Mouse (Mus musculus): ENCODE data around the gene U90926. TPM values are rescaled to one million over a fixed set of nuclear protein-coding genes. Genes with fewer than 3 reads are reported as not detected.
"Not testable (repeated sequence)": the region's sequence is repeated elsewhere in the genome, so short reads cannot be mapped to it uniquely, and the experiment has no call there.

U90926 gene
- total and polyA plus RNA-seq, 2 experiments: not detected

GRCm38 (mm10) chr5:92196895-92197811 is 18.1 kb downstream of the U90926 start:
- H3K79me2 ChIP-seq (ENCODE audit: control insufficient read depth, insufficient read depth, low read length): no peaks in the 10 kb centered on the region
- no peak overlapping the region for H3K4me3 ChIP-seq (ENCODE audit: insufficient read depth, low read depth, low read length)
- DNase-seq (ENCODE audit: extremely low read depth, low read depth, low spot score): peak; percentile 81
- WGBS: 65% methylated on average over 15 of the region's 15 CpGs
- no peaks in the 10 kb centered on the region for H3K27me3 ChIP-seq (ENCODE audit: control insufficient read depth, insufficient read depth, low read length)
- H3K27ac ChIP-seq (replicated peaks; ENCODE audit: insufficient read depth, low read depth, low read length): peak overlapping the region; percentile 83
- no peak overlapping the region; the same call in 1 of the 2 replicates for H3K9ac ChIP-seq (ENCODE audit: low read depth, low read length)
- H3K36me3 ChIP-seq (ENCODE audit: control insufficient read depth, insufficient read depth, low read length): peaks cover 57% of the 10 kb centered on the region
- TF ChIP-seq POLR2A (IDR thresholded peaks at IDR 0.05; ENCODE audit: extremely low read depth, insufficient read depth, low read length) (no peak), CTCF (IDR thresholded peaks at IDR 0.05; ENCODE audit: low read depth, low read length) (no peak)
- peaks cover 16% of the 10 kb centered on the region for H3K4me1 ChIP-seq (ENCODE audit: control insufficient read depth, insufficient read depth, low read length)

GRCm38 (mm10) chr5:92195716-92196115 is 19.5 kb downstream of the U90926 start:
- H3K27ac ChIP-seq (replicated peaks; ENCODE audit: insufficient read depth, low read depth, low read length); H3K79me2 ChIP-seq (ENCODE audit: control insufficient read depth, insufficient read depth, low read length); H3K27me3 ChIP-seq (ENCODE audit: control insufficient read depth, insufficient read depth, low read length); H3K4me3 ChIP-seq (ENCODE audit: insufficient read depth, low read depth, low read length); H3K9ac ChIP-seq (ENCODE audit: low read depth, low read length): not testable (repeated sequence)
- Histone ChIP-seq H3K36me3 (ENCODE audit: control insufficient read depth, insufficient read depth, low read length) (peaks cover 47% of the 10 kb centered on the region), H3K4me1 (ENCODE audit: control insufficient read depth, insufficient read depth, low read length) (peaks cover 16% of the 10 kb centered on the region)
- WGBS: 15% methylated on average over 2 of the region's 2 CpGs
- DNase-seq (ENCODE audit: extremely low read depth, low read depth, low spot score): peak; percentile 53
- peak; percentile 93 for TF ChIP-seq CTCF (IDR thresholded peaks at IDR 0.05; ENCODE audit: low read depth, low read length)

- Histone ChIP-seq H3K27ac (replicated peaks; ENCODE audit: insufficient read depth, low read depth, low read length) (no peak overlapping the region), H3K36me3 (ENCODE audit: control insufficient read depth, insufficient read depth, low read length) (peaks cover 63% of the 10 kb centered on the region), H3K9ac (ENCODE audit: low read depth, low read length) (no peak overlapping the region), H3K4me1 (ENCODE audit: control insufficient read depth, insufficient read depth, low read length) (no peaks in the 10 kb centered on the region), H3K4me3 (ENCODE audit: insufficient read depth, low read depth, low read length) (no peak overlapping the region), H3K79me2 (ENCODE audit: control insufficient read depth, insufficient read depth, low read length) (no peaks in the 10 kb centered on the region; the same call in 1 of the 2 replicates), H3K27me3 (ENCODE audit: control insufficient read depth, insufficient read depth, low read length) (no peaks in the 10 kb centered on the region)
- no peak for DNase-seq (ENCODE audit: extremely low read depth, low read depth, low spot score)
- TF ChIP-seq POLR2A (IDR thresholded peaks at IDR 0.05; ENCODE audit: extremely low read depth, insufficient read depth, low read length) (no peak), CTCF (IDR thresholded peaks at IDR 0.05; ENCODE audit: low read depth, low read length) (no peak)
- 97% methylated on average over 7 of the region's 7 CpGs for WGBS
These were observed 26.2 kb downstream of the U90926 start for GRCm38 (mm10) chr5:92188881-92189483.

- H3K9ac ChIP-seq (ENCODE audit: low read depth, low read length): no peak overlapping the region
These were observed 32.0 kb downstream of the U90926 start for GRCm38 (mm10) chr5:92183071-92183830.

GRCm38 (mm10) chr5:92165976-92166375 is 49.2 kb downstream of the U90926 start:
- no peaks in the 10 kb centered on the region for H3K79me2 ChIP-seq (ENCODE audit: control insufficient read depth, insufficient read depth, low read length)
- H3K4me1 ChIP-seq (ENCODE audit: control insufficient read depth, insufficient read depth, low read length): no peaks in the 10 kb centered on the region
- no peak overlapping the region for H3K27ac ChIP-seq (replicated peaks; ENCODE audit: insufficient read depth, low read depth, low read length)
- DNase-seq (ENCODE audit: extremely low read depth, low read depth, low spot score): no peak
- H3K9ac ChIP-seq (ENCODE audit: low read depth, low read length): no peak overlapping the region
- WGBS: 91% methylated on average over 6 of the region's 6 CpGs
- H3K27me3 ChIP-seq (ENCODE audit: control insufficient read depth, insufficient read depth, low read length): no peaks in the 10 kb centered on the region
- H3K36me3 ChIP-seq (ENCODE audit: control insufficient read depth, insufficient read depth, low read length): peaks cover 30% of the 10 kb centered on the region; the same call in 1 of the 2 replicates
- TF ChIP-seq POLR2A (IDR thresholded peaks at IDR 0.05; ENCODE audit: extremely low read depth, insufficient read depth, low read length) (no peak), CTCF (IDR thresholded peaks at IDR 0.05; ENCODE audit: low read depth, low read length) (no peak)
- no peak overlapping the region for H3K4me3 ChIP-seq (ENCODE audit: insufficient read depth, low read depth, low read length)

More at GRCm38 (mm10) chr5:92183071-92183830, 32.0 kb downstream of the U90926 start:
- no peaks in the 10 kb centered on the region for H3K27me3 ChIP-seq (ENCODE audit: control insufficient read depth, insufficient read depth, low read length)
- no peak for DNase-seq (ENCODE audit: extremely low read depth, low read depth, low spot score)
- H3K4me1 ChIP-seq (ENCODE audit: control insufficient read depth, insufficient read depth, low read length): no peaks in the 10 kb centered on the region
- no peak overlapping the region for H3K4me3 ChIP-seq (ENCODE audit: insufficient read depth, low read depth, low read length)
- no peak overlapping the region for H3K27ac ChIP-seq (replicated peaks; ENCODE audit: insufficient read depth, low read depth, low read length)
- H3K79me2 ChIP-seq (ENCODE audit: control insufficient read depth, insufficient read depth, low read length): no peaks in the 10 kb centered on the region; the same call in 1 of the 2 replicates
- H3K36me3 ChIP-seq (ENCODE audit: control insufficient read depth, insufficient read depth, low read length): peaks cover 67% of the 10 kb centered on the region
- TF ChIP-seq CTCF (IDR thresholded peaks at IDR 0.05; ENCODE audit: low read depth, low read length) (no peak), POLR2A (IDR thresholded peaks at IDR 0.05; ENCODE audit: extremely low read depth, insufficient read depth, low read length) (no peak)
- WGBS: 88% methylated on average over 8 of the region's 8 CpGs

Other genes starting within 250 kb of the U90926 start
- not detected in 2 replicates for gene Odaph, start 227.9 kb downstream of the U90926 start, total RNA-seq (2014; rRNA removed)
- gene Odaph, start 227.9 kb downstream of the U90926 start, polyA plus RNA-seq (2012; rRNA removed): not detected in 2 replicates
- 2.9 and 3.7 TPM in 2 replicates for gene Cdkl2, start 171.5 kb downstream of the U90926 start, total RNA-seq (2014; rRNA removed)
- 0.66 and 0.69 TPM in 2 replicates for gene Cdkl2, start 171.5 kb downstream of the U90926 start, polyA plus RNA-seq (2012; rRNA removed)
- 29.5 and 37.3 TPM in 2 replicates for gene G3bp2, start 131.7 kb downstream of the U90926 start, total RNA-seq (2014; rRNA removed)
- 11.3 and 12.1 TPM in 2 replicates for gene G3bp2, start 131.7 kb downstream of the U90926 start, polyA plus RNA-seq (2012; rRNA removed)
- gene Uso1, start 77.5 kb downstream of the U90926 start, total RNA-seq (2014; rRNA removed): 44.7 and 46.6 TPM in 2 replicates
- 20.4 and 22.2 TPM in 2 replicates for gene Uso1, start 77.5 kb downstream of the U90926 start, polyA plus RNA-seq (2012; rRNA removed)
- gene Ppef2, start 40.9 kb upstream of the U90926 start, total RNA-seq (2014; rRNA removed): 0.13 TPM in 1 of 2 replicates, not detected in the other
- 0.27 TPM in 1 of 2 replicates, not detected in the other for gene Ppef2, start 40.9 kb upstream of the U90926 start, polyA plus RNA-seq (2012; rRNA removed)
- gene Naaa, start 62.8 kb upstream of the U90926 start, total RNA-seq (2014; rRNA removed): 4.4 and 5.0 TPM in 2 replicates
- 4.8 and 5.2 TPM in 2 replicates for gene Naaa, start 62.8 kb upstream of the U90926 start, polyA plus RNA-seq (2012; rRNA removed)
- 5.6 and 5.7 TPM in 2 replicates for gene Sdad1, start 95.1 kb upstream of the U90926 start, total RNA-seq (2014; rRNA removed)
- 3.8 and 6.3 TPM in 2 replicates for gene Sdad1, start 95.1 kb upstream of the U90926 start, polyA plus RNA-seq (2012; rRNA removed)
- gene Cxcl9, start 112.7 kb upstream of the U90926 start, total RNA-seq (2014; rRNA removed): 5.3 and 11.9 TPM in 2 replicates
- 28.2 and 28.8 TPM in 2 replicates for gene Cxcl9, start 112.7 kb upstream of the U90926 start, polyA plus RNA-seq (2012; rRNA removed)
- gene Art3, start 116.4 kb upstream of the U90926 start, total RNA-seq (2014; rRNA removed): 8.5 and 8.6 TPM in 2 replicates
- 1.7 and 1.8 TPM in 2 replicates for gene Art3, start 116.4 kb upstream of the U90926 start, polyA plus RNA-seq (2012; rRNA removed)
- gene Cxcl10, start 133.5 kb upstream of the U90926 start, total RNA-seq (2014; rRNA removed): 1.5 and 2.8 TPM in 2 replicates
- gene Cxcl10, start 133.5 kb upstream of the U90926 start, polyA plus RNA-seq (2012; rRNA removed): 6.7 and 13.2 TPM in 2 replicates
- gene Nup54, start 219.8 kb upstream of the U90926 start, total RNA-seq (2014; rRNA removed): 20.0 and 21.9 TPM in 2 replicates
- 13.4 and 13.7 TPM in 2 replicates for gene Nup54, start 219.8 kb upstream of the U90926 start, polyA plus RNA-seq (2012; rRNA removed)

Measured in liver, adult 2 months (tissue).